Mouse (Mus musculus): Measurements from ENCODE around the gene Jmy. TPM values are rescaled to one million over a fixed set of nuclear protein-coding genes. Genes with fewer than 3 reads are reported as not detected.

Jmy gene
- 6.4 and 8.9 TPM in 2 replicates for polyA plus RNA-seq (2012; rRNA removed)

GRCm38 (mm10) chr13:93499167-93499972 is at the start of gene Jmy:
Gene Jmy, minus strand, starts transcription at chr13:93499808.

Other genes with a start within 250 kb of the Jmy start
- 15.6 and 15.8 TPM in 2 replicates for gene Homer1, start 200.2 kb downstream of the Jmy start, polyA plus RNA-seq (2012; rRNA removed)
- 0.51 and 1.7 TPM in 2 replicates for gene Bhmt, start 138.2 kb upstream of the Jmy start, polyA plus RNA-seq (2012; rRNA removed)
- 0.41 and 0.60 TPM in 2 replicates for gene Bhmt2, start 174.5 kb upstream of the Jmy start, polyA plus RNA-seq (2012; rRNA removed)
- gene Dmgdh, start 174.6 kb upstream of the Jmy start, polyA plus RNA-seq (2012; rRNA removed): 0.29 and 0.56 TPM in 2 replicates

All from central nervous system, embryonic 11.5 days (tissue).